Mouse (Mus musculus) intestine, postnatal 0 days (tissue): ENCODE results near the gene Wdr83os. TPM values are rescaled to one million over a fixed set of nuclear protein-coding genes. Genes with fewer than 3 reads are reported as not detected.

Experiments
- ATAC-seq: fragments of 200-750 bp; cut with Nextera tagmentation; 2 replicates; pipeline ENCODE4 v1.8.0; 2017; ENCODE audit warnings: mild to moderate bottlenecking, moderate TSS enrichment, moderate library complexity
- H3K27ac ChIP-seq: fragments of 300-500 bp; sonication (generic); 2 replicates; pipeline ENCODE4 v1.5.1; 2014; ENCODE audit warnings: mild to moderate bottlenecking, low read depth, low read length, moderate library complexity
- H3K27me3 ChIP-seq: fragments of 300-500 bp; sonication (generic); replicated peaks from 2 replicates; pipeline ENCODE4 v1.6.1; 2014; ENCODE audit warnings: low read length, mixed read lengths; ENCODE audit not compliant: control insufficient read depth, insufficient read depth
- H3K36me3 ChIP-seq: fragments of 300-500 bp; sonication (generic); 2 replicates; pipeline ENCODE4 v1.6.1; 2014; ENCODE audit warnings: mild to moderate bottlenecking, moderate library complexity; ENCODE audit not compliant: control insufficient read depth, insufficient read depth
- H3K4me1 ChIP-seq: fragments of 300-500 bp; sonication (generic); replicated peaks from 2 replicates; pipeline ENCODE4 v1.6.1; 2014; ENCODE audit warnings: antibody characterized with exemption, low read length, mixed read lengths; ENCODE audit not compliant: control insufficient read depth, insufficient read depth
- H3K4me2 ChIP-seq: fragments of 300-500 bp; sonication (generic); replicated peaks from 2 replicates; pipeline ENCODE4 v1.6.1; 2014; ENCODE audit warnings: low read depth, mild to moderate bottlenecking, moderate library complexity
- H3K4me3 ChIP-seq: fragments of 300-500 bp; sonication (generic); 2 replicates; pipeline ENCODE4 v1.5.1; 2014; ENCODE audit warnings: low read depth, low read length
- H3K9ac ChIP-seq: fragments of 300-500 bp; sonication (generic); 2 replicates; pipeline ENCODE4 v1.6.1; 2014; ENCODE audit warnings: mild to moderate bottlenecking, low read depth, low read length
- H3K9me3 ChIP-seq: fragments of 300-500 bp; sonication (generic); 2 replicates; pipeline ENCODE4 v1.6.1; 2016; ENCODE audit warnings: mixed run types; ENCODE audit not compliant: control insufficient read depth
- CTCF ChIP-seq: sonication (generic); IDR thresholded peaks from 2 replicates; pipeline ENCODE4 v1.5.1; 2016; ENCODE audit warnings: low read depth, mild to moderate bottlenecking, control low read depth, antibody characterized with exemption, moderate library complexity
- WGBS: fragments of 180-500 bp; shearing (Covaris S2); extraction: QIAGEN DNeasy Blood & Tissue Kit; methylation state at CpG from one replicate; pipeline ENCODE4 v1.1.7; 2014; 5-methylcytosine and 5-hydroxymethylcytosine counted together
- polyA plus RNA-seq: library from polyadenylated mRNA; unstranded; fragments of >200 nt; fragmentation: Nextera tagmentation; extraction: Ambion mirVana; gene quantifications from 2 replicates; pipeline ENCODE4 v1.2.1, GENCODE M21; 2015

Gene Wdr83os
- polyA plus RNA-seq, 1 experiment from 2014 or later: 93.1 TPM

DNA sequence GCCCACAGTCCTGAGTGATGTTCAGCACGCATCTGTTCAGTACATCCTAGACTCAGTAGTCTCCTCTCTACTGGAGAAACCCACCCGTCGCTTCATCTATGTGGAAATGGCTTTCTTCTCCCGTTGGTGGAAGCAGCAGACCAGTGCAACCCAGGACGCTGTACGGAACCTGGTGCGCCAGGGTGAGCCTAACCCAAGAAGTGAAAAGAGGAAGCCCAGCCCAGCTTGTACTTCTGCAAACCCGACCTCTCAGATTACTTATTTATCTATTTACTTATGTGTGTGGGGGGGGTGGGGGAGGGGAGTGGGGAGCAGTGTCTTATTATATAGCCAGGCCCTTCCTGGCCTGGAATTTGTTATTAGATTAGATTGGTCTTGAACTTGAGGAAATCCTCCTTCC lies 4.1 kb downstream of the Wdr83os start:
- no peak for ATAC-seq
- Histone ChIP-seq H3K4me1 (peaks cover 7% of the 10 kb centered on the region), H3K4me2 (peak overlapping the region; percentile 87), H3K9me3 (no peaks in the 10 kb centered on the region), H3K27me3 (no peaks in the 10 kb centered on the region), H3K4me3 (0 out of 2 replicates have a peak overlapping the region, but pooled peaks have one; percentile 86), H3K36me3 (peaks cover 41% of the 10 kb centered on the region), H3K27ac (no peak overlapping the region), H3K9ac (no peak overlapping the region)
- 84% methylated on average over 8 of the region's 8 CpGs for WGBS
- TF ChIP-seq CTCF: no peak

DNA sequence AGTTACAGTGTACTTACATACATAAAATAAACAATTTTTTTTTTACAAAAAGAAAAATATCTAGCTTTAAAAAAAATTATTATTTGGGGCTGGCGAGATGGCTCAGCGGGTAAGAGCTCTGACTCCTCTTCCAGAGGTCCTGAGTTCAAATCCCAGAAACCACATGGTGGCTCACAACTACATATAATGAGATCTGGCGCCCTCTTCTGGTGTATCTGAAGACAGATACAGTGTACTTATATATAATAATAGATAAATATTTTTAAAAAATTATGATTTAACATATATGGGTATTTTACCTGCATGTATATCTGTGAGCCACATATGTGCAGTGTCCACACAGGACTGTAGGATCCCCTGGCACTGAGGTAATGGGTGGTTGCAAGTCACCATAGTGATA lies 5.7 kb downstream of the Wdr83os start:
- Histone ChIP-seq H3K27me3 (no peaks in the 10 kb centered on the region), H3K4me2 (no peak overlapping the region), H3K27ac (no peak overlapping the region), H3K9ac (no peak overlapping the region), H3K4me1 (peaks cover 7% of the 10 kb centered on the region; the same call in 1 of the 2 replicates), H3K9me3 (no peaks in the 10 kb centered on the region), H3K4me3 (no peak overlapping the region), H3K36me3 (peaks cover 49% of the 10 kb centered on the region)
- WGBS: 82% methylated on average over 3 of the region's 3 CpGs
- TF ChIP-seq CTCF: peak; percentile 43
- no peak for ATAC-seq

DNA sequence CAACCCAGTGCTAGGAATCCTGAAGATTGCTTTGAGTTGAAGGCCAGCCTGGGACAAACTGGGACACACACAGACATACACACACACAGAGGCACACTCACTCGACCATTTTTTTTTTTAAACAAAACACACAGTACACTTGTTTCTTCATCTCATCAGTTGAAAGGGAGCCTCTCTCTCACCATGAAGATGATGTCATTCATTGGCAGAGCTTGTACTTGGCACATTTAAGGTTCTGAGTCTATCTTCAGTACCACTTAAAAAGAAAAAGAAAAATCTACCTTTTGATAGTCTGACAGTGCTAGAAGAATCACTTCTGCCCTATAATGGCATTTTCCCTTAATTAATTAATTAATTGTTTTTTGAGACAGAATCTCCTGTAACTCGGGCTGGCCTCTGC lies 8.2 kb downstream of the Wdr83os start:
- WGBS: 82% methylated on average over 2 of the region's 2 CpGs
- no peaks in the 10 kb centered on the region for H3K27me3 ChIP-seq
- ATAC-seq: no peak
- TF ChIP-seq CTCF: no peak
- H3K4me3 ChIP-seq: no peak overlapping the region
- H3K9me3 ChIP-seq: no peaks in the 10 kb centered on the region
- peaks cover 6% of the 10 kb centered on the region; the same call in 1 of the 2 replicates for H3K4me1 ChIP-seq
- H3K4me2 ChIP-seq: no peak overlapping the region
- no peak overlapping the region for H3K9ac ChIP-seq
- no peak overlapping the region for H3K27ac ChIP-seq
- H3K36me3 ChIP-seq: peaks cover 72% of the 10 kb centered on the region

DNA sequence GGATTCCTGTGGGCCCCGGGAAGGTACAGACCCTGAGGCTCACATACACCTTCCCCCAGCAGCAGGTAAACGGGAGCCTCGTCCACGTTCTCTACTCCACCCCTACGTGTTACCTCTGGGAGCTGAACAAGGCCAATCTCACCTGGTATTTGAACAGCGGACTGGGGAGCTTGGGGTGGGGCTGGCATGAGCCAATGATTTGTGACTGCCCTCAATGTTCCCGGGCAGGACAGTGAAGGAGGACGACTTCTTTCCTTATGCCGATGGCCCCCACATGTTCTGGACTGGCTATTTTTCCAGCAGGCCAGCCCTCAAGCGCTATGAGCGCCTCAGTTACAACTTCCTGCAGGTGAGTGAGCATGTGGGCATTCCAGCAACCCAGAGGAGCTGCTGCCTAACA lies 10.3 kb downstream of the Wdr83os start:
- 83% methylated on average over 11 of the region's 11 CpGs for WGBS
- TF ChIP-seq CTCF: no peak
- Histone ChIP-seq H3K4me3 (no peak overlapping the region), H3K4me2 (no peak overlapping the region), H3K9me3 (no peaks in the 10 kb centered on the region), H3K27ac (no peak overlapping the region), H3K36me3 (peaks cover 81% of the 10 kb centered on the region), H3K4me1 (no peaks in the 10 kb centered on the region), H3K9ac (no peak overlapping the region), H3K27me3 (no peaks in the 10 kb centered on the region)
- ATAC-seq: no peak

DNA sequence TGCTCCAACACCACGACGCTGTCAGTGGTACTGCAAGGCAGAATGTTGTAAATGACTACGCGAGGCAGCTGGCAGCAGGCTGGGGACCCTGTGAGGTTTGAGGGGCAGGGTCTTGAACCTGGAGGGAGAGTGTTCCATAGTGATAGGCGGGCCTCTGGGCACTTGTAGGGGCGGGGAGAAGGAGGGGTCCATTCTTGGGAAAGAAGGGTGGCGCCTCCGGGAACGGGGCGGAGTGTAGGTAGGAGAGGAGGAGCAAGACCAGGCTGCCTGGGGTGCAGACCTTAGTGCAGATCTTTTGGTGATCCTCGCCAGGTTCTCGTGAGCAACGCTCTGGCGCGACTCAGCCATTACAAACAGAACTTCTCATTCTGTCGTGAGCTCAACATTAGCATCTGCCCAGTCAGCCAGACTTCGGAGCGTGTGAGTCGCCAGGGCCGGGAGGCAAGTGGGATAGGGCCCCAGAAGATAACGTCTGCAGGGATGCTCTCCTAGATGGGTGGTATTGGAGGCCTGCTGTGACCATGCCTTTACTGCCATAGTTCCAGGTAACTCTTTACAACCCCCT lies 11.1 kb downstream of the Wdr83os start:
- H3K27ac ChIP-seq: no peak overlapping the region
- 51% methylated on average over 21 of the region's 21 CpGs for whole genome bisulfite sequencing
- no peak overlapping the region for H3K4me3 ChIP-seq

DNA sequence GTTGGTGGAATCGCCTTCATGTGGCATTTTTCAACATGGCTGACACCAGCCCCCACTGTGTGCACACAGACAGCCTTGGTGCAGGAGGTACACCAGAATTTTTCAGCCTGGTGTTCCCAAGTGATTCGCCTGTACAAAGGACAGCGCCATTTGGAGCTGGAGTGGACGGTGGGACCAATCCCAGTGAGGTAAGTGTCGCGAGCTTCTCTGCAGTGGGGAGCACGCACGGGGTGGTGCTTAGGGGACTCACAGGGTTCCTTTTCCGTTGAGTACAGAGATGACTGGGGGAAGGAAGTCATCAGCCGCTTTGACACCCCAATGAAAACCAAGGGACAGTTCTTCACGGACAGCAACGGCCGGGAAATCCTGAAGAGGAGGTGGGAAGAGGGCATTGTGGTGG lies 14.5 kb downstream of the Wdr83os start:
- no peak for TF ChIP-seq CTCF
- no peak overlapping the region for H3K9ac ChIP-seq
- H3K4me1 ChIP-seq: no peaks in the 10 kb centered on the region
- peaks cover 72% of the 10 kb centered on the region for H3K36me3 ChIP-seq
- H3K27me3 ChIP-seq: no peaks in the 10 kb centered on the region
- H3K27ac ChIP-seq: no peak overlapping the region
- no peak overlapping the region for H3K4me2 ChIP-seq
- H3K9me3 ChIP-seq: no peaks in the 10 kb centered on the region
- ATAC-seq: no peak
- H3K4me3 ChIP-seq: no peak overlapping the region
- WGBS: 93% methylated on average over 13 of the region's 13 CpGs

More for the DNA sequence above, 11.1 kb downstream of the Wdr83os start:
- no peak for TF ChIP-seq CTCF
- ATAC-seq: no peak
- no peak overlapping the region for H3K4me2 ChIP-seq
- peaks cover 84% of the 10 kb centered on the region for H3K36me3 ChIP-seq
- no peaks in the 10 kb centered on the region for H3K9me3 ChIP-seq
- no peaks in the 10 kb centered on the region for H3K27me3 ChIP-seq
- H3K9ac ChIP-seq: no peak overlapping the region
- H3K4me1 ChIP-seq: no peaks in the 10 kb centered on the region

DNA sequence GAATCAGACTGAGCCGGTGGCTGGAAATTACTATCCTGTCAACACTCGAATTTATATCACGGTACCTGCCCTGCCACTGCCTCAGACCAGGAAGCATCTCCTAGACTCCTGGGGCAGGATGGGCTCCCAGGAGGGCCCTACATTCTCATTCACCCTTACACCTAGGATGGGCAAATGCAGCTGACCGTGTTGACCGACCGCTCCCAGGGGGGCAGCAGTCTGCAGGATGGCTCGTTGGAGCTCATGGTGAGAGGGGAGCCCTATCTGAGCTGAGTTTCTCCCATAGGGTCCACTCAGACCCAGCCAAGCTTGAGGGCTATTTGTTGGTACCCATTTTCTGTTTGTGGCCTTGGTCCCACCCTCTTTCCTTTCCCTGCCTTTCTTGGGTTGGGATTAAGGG lies 15.0 kb downstream of the Wdr83os start:
- Histone ChIP-seq H3K27me3 (no peaks in the 10 kb centered on the region), H3K4me3 (no peak overlapping the region), H3K4me1 (no peaks in the 10 kb centered on the region), H3K9me3 (no peaks in the 10 kb centered on the region), H3K36me3 (peaks cover 72% of the 10 kb centered on the region), H3K4me2 (no peak overlapping the region), H3K9ac (no peak overlapping the region), H3K27ac (no peak overlapping the region)
- WGBS: 94% methylated on average over 7 of the region's 7 CpGs
- no peak for TF ChIP-seq CTCF
- ATAC-seq: no peak
